Mouse (Mus musculus) stomach, embryonic 14.5 days (tissue): ENCODE results near the gene Sox13. TPM values are rescaled to one million over a fixed set of nuclear protein-coding genes. Genes with fewer than 3 reads are reported as not detected.

Experiments
- ATAC-seq: fragments of 200-750 bp; cut with Nextera tagmentation; 2 replicates; pipeline ENCODE4 v1.8.0; 2017; ENCODE audit warnings: low read depth, moderate TSS enrichment; ENCODE audit not compliant: insufficient number of reproducible peaks, insufficient read depth, low FRiP score
- H3K27ac ChIP-seq: fragments of 300-500 bp; sonication (generic); 2 replicates; pipeline ENCODE4 v1.5.1; 2014; ENCODE audit warnings: mild to moderate bottlenecking, low read length, moderate library complexity, mixed read lengths
- H3K27me3 ChIP-seq: fragments of 300-500 bp; sonication (generic); 2 replicates; pipeline ENCODE4 v1.6.1; 2014; ENCODE audit warnings: low read length, control low read depth, mixed read lengths; ENCODE audit not compliant: control insufficient read depth, insufficient read depth
- H3K36me3 ChIP-seq: fragments of 300-500 bp; sonication (generic); 2 replicates; pipeline ENCODE4 v1.6.1; 2014; ENCODE audit warnings: mild to moderate bottlenecking, control low read depth, low read length, moderate library complexity, mixed read lengths; ENCODE audit not compliant: control insufficient read depth, insufficient read depth
- H3K4me1 ChIP-seq: fragments of 300-500 bp; sonication (generic); 2 replicates; pipeline ENCODE4 v1.6.1; 2014; ENCODE audit warnings: low read length, control low read depth, mixed read lengths; ENCODE audit not compliant: control insufficient read depth, insufficient read depth
- H3K4me2 ChIP-seq: fragments of 300-500 bp; sonication (generic); replicated peaks from 2 replicates; pipeline ENCODE4 v1.6.1; 2014; ENCODE audit warnings: low read depth, low read length, control low read depth
- H3K4me3 ChIP-seq: fragments of 300-500 bp; sonication (generic); 2 replicates; pipeline ENCODE4 v1.5.1; 2014; ENCODE audit warnings: low read depth, low read length, control low read depth
- H3K9ac ChIP-seq: fragments of 300-500 bp; sonication (generic); replicated peaks from 2 replicates; pipeline ENCODE4 v1.6.1; 2014; ENCODE audit warnings: low read depth, mild to moderate bottlenecking, control low read depth, low read length, moderate library complexity, mixed read lengths
- H3K9me3 ChIP-seq: fragments of 300-500 bp; sonication (generic); 2 replicates; pipeline ENCODE4 v1.6.1; 2016; ENCODE audit warnings: low read depth, low read length, control low read depth; ENCODE audit not compliant: control insufficient read depth
- WGBS: fragments of 180-500 bp; shearing (Covaris S2); extraction: QIAGEN DNeasy Blood & Tissue Kit; methylation state at CpG from one replicate; pipeline ENCODE4 v1.1.7; 2014; 5-methylcytosine and 5-hydroxymethylcytosine counted together
- polyA plus RNA-seq: library from polyadenylated mRNA; unstranded; fragments of >200 nt; fragmentation: Nextera tagmentation; extraction: Ambion mirVana; gene quantifications from 2 replicates; pipeline ENCODE4 v1.2.1, GENCODE M21; 2014

Gene Sox13
- polyA plus RNA-seq, 1 experiment from 2014 or later, result 8.2 TPM

DNA sequence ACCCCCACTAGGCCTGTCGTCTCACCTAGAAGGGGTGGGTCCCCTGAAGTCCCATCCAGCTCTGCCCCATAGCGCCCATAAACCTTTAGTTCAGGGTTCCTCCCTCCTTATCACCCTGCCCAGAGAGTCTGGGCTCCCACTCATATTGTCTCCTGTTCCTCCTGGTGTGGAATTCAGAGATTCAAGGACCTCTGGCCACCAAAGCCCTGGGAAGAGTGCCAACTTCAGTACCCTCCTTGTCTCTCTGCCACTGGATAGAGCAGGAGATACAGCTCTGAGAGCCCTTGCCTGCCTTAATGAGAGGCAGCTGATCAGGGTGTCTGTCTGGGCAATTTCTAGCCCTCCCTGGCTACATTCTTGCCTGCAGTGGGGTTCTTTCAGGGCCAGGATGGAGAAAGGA lies 59.3 kb downstream of the Sox13 start:
- Histone ChIP-seq H3K27ac (no peak overlapping the region), H3K9me3 (no peaks in the 10 kb centered on the region), H3K4me3 (no peak overlapping the region), H3K27me3 (peaks cover 5% of the 10 kb centered on the region), H3K4me1 (peaks cover 10% of the 10 kb centered on the region; the same call in 1 of the 2 replicates), H3K9ac (no peak overlapping the region), H3K36me3 (no peaks in the 10 kb centered on the region), H3K4me2 (no peak overlapping the region; the same call in 1 of the 2 replicates)
- 49% methylated on average over 2 of the region's 2 CpGs for WGBS
- no peak for ATAC-seq

DNA sequence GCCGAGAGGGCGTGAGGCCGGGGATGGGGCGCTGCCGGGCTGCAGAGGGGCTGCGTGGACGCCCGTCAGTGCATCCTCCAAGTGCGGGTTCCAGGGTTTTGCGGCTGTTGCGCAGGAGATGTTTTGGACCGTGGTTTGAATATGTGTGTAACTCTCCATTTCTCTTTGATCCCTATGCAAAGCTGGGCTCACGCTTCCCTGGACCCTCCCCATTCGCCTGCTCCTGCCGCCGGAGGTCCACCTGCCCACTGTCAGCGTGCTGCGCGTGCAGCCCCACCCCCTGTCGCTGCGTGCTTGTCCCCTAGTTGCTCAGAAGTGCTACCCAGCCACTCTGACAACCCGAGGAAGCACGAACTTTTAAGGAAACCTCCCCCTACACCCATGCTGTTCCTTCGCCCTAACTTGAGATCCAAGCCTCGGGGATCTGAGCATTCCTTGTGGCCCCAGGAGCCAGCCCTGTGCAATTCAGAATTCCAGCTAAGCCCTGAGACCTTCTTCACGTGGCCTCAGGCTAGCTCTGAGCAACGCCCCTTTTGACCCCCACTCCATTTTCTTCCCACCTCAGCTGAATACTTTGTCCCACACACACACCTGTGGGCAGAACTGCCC lies 60.1 kb downstream of the Sox13 start:
- Histone ChIP-seq H3K4me1 (peaks cover 10% of the 10 kb centered on the region; the same call in 1 of the 2 replicates), H3K9me3 (no peaks in the 10 kb centered on the region), H3K4me3 (peak overlapping the region; percentile 54), H3K36me3 (no peaks in the 10 kb centered on the region), H3K27me3 (peaks cover 5% of the 10 kb centered on the region), H3K4me2 (peak overlapping the region; percentile 99), H3K27ac (no peak overlapping the region), H3K9ac (peak overlapping the region; percentile 46)
- ATAC-seq, result no peak
- WGBS, result 4% methylated on average over 27 of the region's 27 CpGs

DNA sequence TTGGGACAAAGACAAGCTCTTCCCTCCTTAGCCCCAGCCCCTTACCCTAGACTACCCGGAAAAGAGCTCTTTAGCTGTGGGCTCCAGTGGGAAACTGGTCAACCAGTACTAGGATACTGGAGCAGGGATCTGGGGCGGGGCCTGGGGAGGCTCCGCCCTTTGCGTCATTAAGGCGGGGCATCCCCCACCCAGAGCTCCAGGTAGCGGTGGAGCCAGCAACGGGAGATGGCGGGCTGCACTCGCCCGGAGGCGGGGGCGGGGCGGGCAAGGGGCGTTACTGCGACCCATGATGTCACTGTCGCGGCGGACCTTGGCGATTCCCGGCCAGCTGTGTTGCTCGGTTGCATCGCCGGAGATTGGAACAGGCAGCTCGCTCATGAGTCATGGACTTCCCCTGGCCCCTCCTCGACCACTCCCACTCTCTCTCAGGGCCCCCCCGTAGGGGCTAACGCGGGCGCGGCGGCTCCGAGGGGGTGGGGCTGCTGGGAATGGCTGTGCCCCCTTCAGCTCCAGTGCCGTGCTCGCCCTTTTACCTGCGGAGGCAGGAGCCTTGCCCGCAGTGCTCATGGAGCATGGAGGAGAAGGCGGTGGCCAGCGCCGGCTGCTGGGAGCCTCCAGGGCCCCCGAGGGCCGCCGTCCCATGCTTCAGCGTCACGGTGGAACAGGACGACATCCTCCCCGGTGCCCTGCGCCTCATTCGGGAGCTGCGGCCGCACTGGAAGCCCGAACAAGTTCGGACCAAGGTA lies 60.7 kb downstream of the Sox13 start, which contains the start of gene Etnk2:
Gene Etnk2, plus strand, starts transcription at position 297 of the 746 bp plus-strand sequence.
- Histone ChIP-seq H3K9ac (peak within 1 kb of the TSS; percentile 46), H3K36me3 (no peaks in the 10 kb centered on the region), H3K4me2 (peak within 1 kb of the TSS; percentile 99), H3K4me1 (peaks cover 10% of the 10 kb centered on the region; the same call in 1 of the 2 replicates), H3K27me3 (peaks cover 5% of the 10 kb centered on the region), H3K9me3 (no peaks in the 10 kb centered on the region), H3K27ac (no peak within 1 kb of the TSS), H3K4me3 (peak within 1 kb of the TSS; percentile 54)
- 1% methylated on average over 50 of the region's 52 CpGs for WGBS
- ATAC-seq, result peak; percentile 78

DNA sequence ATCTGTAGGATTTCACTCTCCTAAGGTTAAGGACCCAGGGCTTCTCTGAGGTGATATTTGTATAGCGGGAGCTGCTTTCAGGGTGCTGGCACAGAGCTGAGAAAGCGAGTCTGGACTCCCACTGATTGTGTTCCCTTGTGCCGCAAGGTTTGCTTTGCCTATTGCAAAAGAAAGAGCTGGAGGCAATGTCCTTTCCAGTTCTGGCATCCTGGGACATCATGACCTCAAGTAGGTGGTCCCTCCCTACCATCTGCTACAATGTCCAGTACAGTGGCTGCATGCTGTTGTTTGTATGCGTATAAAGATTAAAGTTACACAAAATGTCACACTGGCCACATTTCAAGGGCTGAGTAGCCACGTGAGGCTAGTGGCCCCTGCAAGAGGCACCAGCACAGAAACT lies 62.1 kb downstream of the Sox13 start:
- H3K9ac ChIP-seq, result no peak overlapping the region
- ATAC-seq, result no peak
- WGBS, result 83% methylated on average over 5 of the region's 5 CpGs
- no peaks in the 10 kb centered on the region for H3K36me3 ChIP-seq
- no peaks in the 10 kb centered on the region for H3K9me3 ChIP-seq
- H3K4me1 ChIP-seq, result peaks cover 3% of the 10 kb centered on the region; the same call in 1 of the 2 replicates
- no peak overlapping the region for H3K4me2 ChIP-seq
- no peak overlapping the region for H3K27ac ChIP-seq
- H3K4me3 ChIP-seq, result no peak overlapping the region
- peaks cover 5% of the 10 kb centered on the region for H3K27me3 ChIP-seq

DNA sequence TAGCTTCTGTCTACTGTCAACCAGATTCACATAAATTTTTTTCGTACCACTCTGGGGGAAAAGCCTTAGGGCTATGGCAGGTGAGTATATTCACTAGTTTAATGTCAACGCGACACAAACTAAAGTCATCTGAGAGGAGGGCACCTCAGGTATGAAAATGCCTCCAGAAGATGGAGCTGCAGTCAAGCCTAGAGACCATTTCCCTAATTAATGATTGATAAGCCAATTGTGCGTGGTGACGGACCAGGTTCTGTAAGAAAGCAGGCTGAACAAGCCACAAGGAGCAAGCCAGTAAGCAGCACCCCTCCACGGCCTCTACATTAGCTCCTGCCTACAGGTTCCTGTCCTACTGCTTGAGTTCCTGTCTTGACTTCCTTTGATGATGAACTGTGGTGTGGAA lies 63.2 kb downstream of the Sox13 start:
- H3K27ac ChIP-seq, result no peak overlapping the region
- H3K36me3 ChIP-seq, result no peaks in the 10 kb centered on the region
- H3K27me3 ChIP-seq, result peaks cover 5% of the 10 kb centered on the region
- no peaks in the 10 kb centered on the region for H3K9me3 ChIP-seq
- no peak overlapping the region for H3K4me2 ChIP-seq
- no peak overlapping the region for H3K9ac ChIP-seq
- WGBS, result 88% methylated on average over 6 of the region's 6 CpGs
- H3K4me1 ChIP-seq, result peaks cover 3% of the 10 kb centered on the region; the same call in 1 of the 2 replicates
- no peak overlapping the region for H3K4me3 ChIP-seq
- ATAC-seq, result no peak

DNA sequence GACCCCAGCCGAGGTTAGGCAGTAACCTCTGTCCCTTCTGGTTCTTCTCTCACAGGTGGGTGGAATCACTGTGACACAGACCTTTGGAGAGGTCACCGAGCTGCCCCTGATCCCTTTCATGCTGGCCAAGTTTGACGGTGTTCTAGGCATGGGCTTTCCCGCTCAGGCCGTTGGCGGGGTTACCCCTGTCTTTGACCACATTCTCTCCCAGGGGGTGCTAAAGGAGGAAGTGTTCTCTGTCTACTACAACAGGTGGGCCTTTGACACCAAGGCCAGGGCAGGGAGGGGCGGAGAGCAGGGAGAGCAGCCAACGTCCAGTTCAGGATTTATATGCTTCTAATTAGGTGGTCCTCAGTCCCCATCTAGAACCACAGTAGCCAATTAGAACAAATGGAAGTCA lies 67.8 kb downstream of the Sox13 start:
- Histone ChIP-seq H3K4me3 (no peak overlapping the region), H3K27ac (no peak overlapping the region), H3K9ac (no peak overlapping the region), H3K4me1 (no peaks in the 10 kb centered on the region), H3K27me3 (no peaks in the 10 kb centered on the region), H3K4me2 (no peak overlapping the region), H3K9me3 (no peaks in the 10 kb centered on the region), H3K36me3 (no peaks in the 10 kb centered on the region)
- 0 out of 2 replicates have a peak, but pooled peaks have one; percentile 10 for ATAC-seq
- WGBS, result 48% methylated on average over 8 of the region's 8 CpGs

DNA sequence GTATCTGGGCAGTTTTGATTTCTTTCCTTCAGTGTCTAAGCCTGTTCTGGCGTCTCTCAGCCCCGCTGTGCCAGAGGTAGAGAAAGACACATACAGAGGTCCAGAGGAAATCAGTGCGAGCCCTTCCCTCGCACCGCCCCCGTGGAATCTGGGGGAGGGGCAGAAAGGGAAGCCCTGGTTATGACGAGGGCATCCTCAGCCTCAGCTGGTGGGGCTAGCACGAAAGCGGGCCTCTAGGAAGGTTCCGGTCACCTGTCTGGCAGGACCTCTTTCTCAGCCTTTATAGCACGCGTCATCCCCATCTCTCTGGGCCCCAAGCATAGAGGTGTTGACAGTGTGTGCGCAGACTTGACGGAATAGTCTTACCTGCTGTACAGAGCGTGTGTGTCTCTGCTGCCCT lies 68.3 kb downstream of the Sox13 start:
- Histone ChIP-seq H3K9me3 (no peaks in the 10 kb centered on the region), H3K4me3 (no peak overlapping the region), H3K27ac (no peak overlapping the region), H3K9ac (no peak overlapping the region), H3K27me3 (no peaks in the 10 kb centered on the region), H3K36me3 (no peaks in the 10 kb centered on the region), H3K4me2 (no peak overlapping the region), H3K4me1 (no peaks in the 10 kb centered on the region)
- WGBS, result 47% methylated on average over 15 of the region's 15 CpGs
- ATAC-seq, result 0 out of 2 replicates have a peak, but pooled peaks have one; percentile 38

DNA sequence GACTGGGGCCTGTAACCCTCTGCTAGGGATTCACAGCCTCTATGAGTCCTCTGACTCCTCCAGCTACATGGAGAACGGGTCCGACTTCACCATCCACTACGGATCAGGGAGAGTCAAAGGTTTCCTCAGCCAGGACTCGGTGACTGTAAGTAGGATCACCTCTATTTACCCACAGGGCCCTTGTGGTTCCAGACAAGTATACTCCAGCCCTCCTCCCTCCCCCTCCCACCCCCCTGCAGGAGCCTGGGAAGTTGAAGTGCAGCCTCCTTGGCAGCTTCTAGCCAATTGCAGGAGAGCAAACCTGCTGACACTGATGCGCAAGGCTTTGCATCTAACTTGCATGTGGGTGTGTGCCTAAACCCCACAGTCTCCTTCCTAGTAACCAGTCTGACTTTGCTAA lies 68.7 kb downstream of the Sox13 start:
- 39% methylated on average over 5 of the region's 5 CpGs for WGBS
- Histone ChIP-seq H3K4me2 (no peak overlapping the region), H3K4me1 (no peaks in the 10 kb centered on the region), H3K9ac (no peak overlapping the region), H3K9me3 (no peaks in the 10 kb centered on the region), H3K27ac (no peak overlapping the region), H3K27me3 (no peaks in the 10 kb centered on the region), H3K4me3 (no peak overlapping the region), H3K36me3 (no peaks in the 10 kb centered on the region)
- ATAC-seq, result no peak
